Mouse (Mus musculus) kidney, adult 2 months (tissue): ENCODE measurements at regions not wholly inside any gene's neighbourhood (a gene's known extent, or its start where the extent isn't known, plus 50 kb on each side); places are given as distances from the start of the nearest gene placed in this dataset.

Experiments
- DNase-seq: peaks from one replicate; pipeline ENCODE4 v3.0.0; 2021
- H3K27ac ChIP-seq: fragments of 200-500 bp; 2 replicates; pipeline ENCODE4 v1.5.1; 2012; ENCODE audit warnings: low read depth, low read length, control low read depth, inconsistent platforms; ENCODE audit not compliant: insufficient read depth
- H3K27me3 ChIP-seq: fragments of 200-500 bp; replicated peaks from 2 replicates; pipeline ENCODE4 v1.6.1; 2012; ENCODE audit warnings: mild to moderate bottlenecking, moderate library complexity, low read length, inconsistent platforms; ENCODE audit not compliant: control insufficient read depth, insufficient read depth
- H3K36me3 ChIP-seq: fragments of 200-500 bp; 2 replicates; pipeline ENCODE4 v1.6.1; 2012; ENCODE audit warnings: mild to moderate bottlenecking, moderate library complexity, low read length, inconsistent platforms; ENCODE audit not compliant: control insufficient read depth, insufficient read depth
- H3K4me1 ChIP-seq: fragments of 200-500 bp; 2 replicates; pipeline ENCODE4 v1.6.1; 2011; ENCODE audit warnings: low read length; ENCODE audit not compliant: control insufficient read depth, insufficient read depth
- H3K4me3 ChIP-seq: fragments of 200-500 bp; 2 replicates; pipeline ENCODE4 v1.5.1; 2011; ENCODE audit warnings: mild to moderate bottlenecking, low read depth, low read length, control low read depth; ENCODE audit not compliant: insufficient read depth
- CTCF ChIP-seq: fragments of 200-500 bp; conservative IDR thresholded peaks from 2 replicates; pipeline ENCODE4 v1.5.1; 2011; ENCODE audit warnings: low read depth, mild to moderate bottlenecking, control low read depth, low read length, moderate library complexity, mixed read lengths; ENCODE audit not compliant: insufficient read depth, insufficient read length
- POLR2A ChIP-seq: fragments of 200-500 bp; IDR thresholded peaks from one replicate; pipeline ENCODE4 v1.6.1; 2011; ENCODE audit warnings: low read depth, low read length, control low read depth
- WGBS: fragments of 180-500 bp; shearing (Covaris S2); methylation state at CpG from one replicate; pipeline ENCODE4 v1.1.7; 2018; 5-methylcytosine and 5-hydroxymethylcytosine counted together

GRCm38 (mm10) chr11:9739098-9739497 is 547.4 kb downstream of the Abca13 start:
- WGBS, result 91% methylated on average over 5 of the region's 5 CpGs
- no peaks in the 10 kb centered on the region for H3K36me3 ChIP-seq
- TF ChIP-seq POLR2A, result no peak
- no peak for TF ChIP-seq CTCF
- H3K27me3 ChIP-seq, result no peaks in the 10 kb centered on the region
- H3K27ac ChIP-seq, result no peak overlapping the region
- no peak for DNase-seq
- no peak overlapping the region for H3K4me3 ChIP-seq
- no peaks in the 10 kb centered on the region for H3K4me1 ChIP-seq

- 94% methylated on average over 8 of the region's 8 CpGs for WGBS
- Histone ChIP-seq H3K27me3 (no peaks in the 10 kb centered on the region), H3K36me3 (no peaks in the 10 kb centered on the region), H3K27ac (no peak overlapping the region), H3K4me3 (no peak overlapping the region), H3K4me1 (no peaks in the 10 kb centered on the region)
- no peak for TF ChIP-seq CTCF
- no peak for TF ChIP-seq POLR2A
- no peak for DNase-seq
Measured at GRCm38 (mm10) chr11:9780240-9780901, 588.6 kb downstream of the Abca13 start.

GRCm38 (mm10) chr11:9793175-9793828 is 601.6 kb downstream of the Abca13 start:
- Histone ChIP-seq H3K27me3 (no peaks in the 10 kb centered on the region), H3K27ac (no peak overlapping the region), H3K4me1 (no peaks in the 10 kb centered on the region), H3K4me3 (no peak overlapping the region), H3K36me3 (no peaks in the 10 kb centered on the region)
- WGBS, result 65% methylated on average over 2 of the region's 2 CpGs
- peak; percentile 31 for DNase-seq
- no peak for TF ChIP-seq POLR2A
- TF ChIP-seq CTCF, result no peak; the same call in 1 of the 2 replicates

- no peak for TF ChIP-seq POLR2A
- TF ChIP-seq CTCF, result no peak
- Histone ChIP-seq H3K27me3 (no peaks in the 10 kb centered on the region; the same call in 1 of the 2 replicates), H3K36me3 (no peaks in the 10 kb centered on the region), H3K27ac (no peak overlapping the region), H3K4me1 (no peaks in the 10 kb centered on the region), H3K4me3 (no peak overlapping the region)
- no peak for DNase-seq
Measured at GRCm38 (mm10) chr11:9839636-9840035, 647.9 kb downstream of the Abca13 start.

GRCm38 (mm10) chr11:9868454-9869130 is 676.9 kb downstream of the Abca13 start:
- H3K4me3 ChIP-seq, result no peak overlapping the region
- H3K27me3 ChIP-seq, result no peaks in the 10 kb centered on the region
- no peak overlapping the region for H3K27ac ChIP-seq
- H3K36me3 ChIP-seq, result no peaks in the 10 kb centered on the region
- no peak for DNase-seq
- WGBS, result 66% methylated on average over 2 of the region's 2 CpGs
- TF ChIP-seq CTCF, result no peak
- no peak for TF ChIP-seq POLR2A
- H3K4me1 ChIP-seq, result no peaks in the 10 kb centered on the region
